Mouse (Mus musculus) bone marrow, adult 2 months (tissue): Measurements from ENCODE around the gene Eid3.
A peak's percentile ranks its signal among the peaks of the same experiment; 100 is the strongest.

ENCODE experiments used
- CTCF ChIP-seq: fragments of 200-500 bp; IDR thresholded peaks from 2 replicates; pipeline ENCODE4 v1.5.1; 2011; ENCODE audit warnings: low read length, control low read depth; ENCODE audit not compliant: control insufficient read depth, insufficient read depth
- POLR2A ChIP-seq: fragments of 200-500 bp; IDR thresholded peaks from 2 replicates; pipeline ENCODE4 v1.6.1; 2011; ENCODE audit warnings: low read depth, mild to moderate bottlenecking, control low read depth, low read length, borderline replicate concordance; ENCODE audit not compliant: control insufficient read depth

- TF ChIP-seq CTCF = peak; percentile 96
- no peak for TF ChIP-seq POLR2A
These were observed 35.0 kb downstream of the Eid3 start for GRCm38 (mm10) chr10:82901436-82901835.
